Mouse (Mus musculus) heart, postnatal 0 days (tissue): Measurements from ENCODE around the gene Npff. TPM values are rescaled to one million over a fixed set of nuclear protein-coding genes. Genes with fewer than 3 reads are reported as not detected.

Experiments
- ATAC-seq: fragments of 200-750 bp; cut with Nextera tagmentation; 2 replicates; pipeline ENCODE4 v1.8.0; 2017; ENCODE audit warnings: low read depth, moderate number of reproducible peaks, moderate library complexity; ENCODE audit not compliant: insufficient read depth
- DNase-seq: peaks from one replicate; pipeline ENCODE4 v3.0.0-alpha.2; 2016; ENCODE audit warnings: low spot score
- H3K27ac ChIP-seq: fragments of 300-500 bp; sonication (generic); 2 replicates; pipeline ENCODE4 v1.5.1; 2014; ENCODE audit warnings: low read depth, mild to moderate bottlenecking
- H3K27me3 ChIP-seq: fragments of 300-500 bp; sonication (generic); 2 replicates; pipeline ENCODE4 v1.6.1; 2014; ENCODE audit warnings: low read length, mixed read lengths; ENCODE audit not compliant: control insufficient read depth, insufficient read depth
- H3K36me3 ChIP-seq: fragments of 300-500 bp; sonication (generic); replicated peaks from 2 replicates; pipeline ENCODE4 v1.6.1; 2014; ENCODE audit warnings: low read length, mixed read lengths; ENCODE audit not compliant: control insufficient read depth, insufficient read depth
- H3K4me1 ChIP-seq: fragments of 300-500 bp; sonication (generic); 2 replicates; pipeline ENCODE4 v1.6.1; 2014; ENCODE audit warnings: antibody characterized with exemption; ENCODE audit not compliant: control insufficient read depth, insufficient read depth
- H3K4me2 ChIP-seq: fragments of 300-500 bp; sonication (generic); 2 replicates; pipeline ENCODE4 v1.6.1; 2014; ENCODE audit warnings: low read depth, mild to moderate bottlenecking, low read length, moderate library complexity
- H3K4me3 ChIP-seq: fragments of 300-500 bp; sonication (generic); 2 replicates; pipeline ENCODE4 v1.5.1; 2014; ENCODE audit warnings: low read depth, low read length
- H3K9ac ChIP-seq: fragments of 300-500 bp; sonication (generic); replicated peaks from 2 replicates; pipeline ENCODE4 v1.6.1; 2014; ENCODE audit warnings: low read depth, low read length, mixed read lengths
- H3K9me3 ChIP-seq: fragments of 300-500 bp; sonication (generic); replicated peaks from 2 replicates; pipeline ENCODE4 v1.6.1; 2016; ENCODE audit warnings: low read length; ENCODE audit not compliant: control insufficient read depth
- CTCF ChIP-seq: IDR thresholded peaks from 2 replicates; pipeline ENCODE4 v1.5.1; 2016; ENCODE audit warnings: antibody characterized with exemption, control low read depth, low read depth
- EP300 ChIP-seq: IDR thresholded peaks from 2 replicates; pipeline ENCODE4 v1.6.1; 2016; ENCODE audit warnings: antibody characterized with exemption, low read depth
- WGBS: fragments of 180-500 bp; shearing (Covaris S2); extraction: QIAGEN DNeasy Blood & Tissue Kit; methylation state at CpG from one replicate; pipeline ENCODE4 v1.1.7; 2014; 5-methylcytosine and 5-hydroxymethylcytosine counted together
- polyA plus RNA-seq: library from polyadenylated mRNA; unstranded; fragments of >200 nt; fragmentation: Nextera tagmentation; extraction: Ambion mirVana; gene quantifications from 2 replicates; pipeline ENCODE4 v1.2.1, GENCODE M21; 2015
- total RNA-seq: library from RNA; depleted of rRNA; stranded (reverse); fragments of >200 nt; gene quantifications from 2 replicates; pipeline ENCODE4 v1.2.3, GENCODE M21; 2014; ENCODE audit warnings: low replicate concordance

The Npff gene
- total and polyA plus RNA-seq, 2 experiments from 2014 or later: 0.84 to 0.89 TPM

- H3K27ac ChIP-seq: no peak overlapping the region
- H3K9ac ChIP-seq: no peak overlapping the region
- TF ChIP-seq CTCF (peak; percentile 11; the same call in 1 of the 2 replicates), EP300 (no peak)
- no peak for DNase-seq
- H3K4me3 ChIP-seq: no peak overlapping the region
- H3K36me3 ChIP-seq: peaks cover 59% of the 10 kb centered on the region
- H3K9me3 ChIP-seq: no peaks in the 10 kb centered on the region
- no peaks in the 10 kb centered on the region for H3K4me1 ChIP-seq
- H3K27me3 ChIP-seq: no peaks in the 10 kb centered on the region
- no peak for ATAC-seq
- H3K4me2 ChIP-seq: no peak overlapping the region
Measured at GRCm38 (mm10) chr15:102557580-102557979, 32.8 kb upstream of the Npff start.

GRCm38 (mm10) chr15:102555581-102555980 is 30.8 kb upstream of the Npff start:
- Histone ChIP-seq H3K4me3 (no peak overlapping the region), H3K9ac (no peak overlapping the region), H3K9me3 (no peaks in the 10 kb centered on the region), H3K27ac (no peak overlapping the region), H3K4me2 (no peak overlapping the region), H3K4me1 (no peaks in the 10 kb centered on the region), H3K27me3 (no peaks in the 10 kb centered on the region), H3K36me3 (peaks cover 70% of the 10 kb centered on the region)
- ATAC-seq (no peak), DNase-seq (no peak)
- 97% methylated on average over 1 of the region's 1 CpGs for WGBS
- no peak for TF ChIP-seq CTCF
- no peak for TF ChIP-seq EP300

GRCm38 (mm10) chr15:102552599-102552998 is 27.9 kb upstream of the Npff start:
- DNase-seq (no peak), ATAC-seq (no peak)
- Histone ChIP-seq H3K4me3 (no peak overlapping the region), H3K27ac (no peak overlapping the region), H3K9me3 (no peaks in the 10 kb centered on the region), H3K4me1 (no peaks in the 10 kb centered on the region), H3K9ac (no peak overlapping the region), H3K27me3 (no peaks in the 10 kb centered on the region), H3K36me3 (peaks cover 71% of the 10 kb centered on the region), H3K4me2 (no peak overlapping the region)
- 92% methylated on average over 5 of the region's 5 CpGs for WGBS
- no peak for TF ChIP-seq CTCF
- no peak for TF ChIP-seq EP300

GRCm38 (mm10) chr15:102547478-102547877 is 22.7 kb upstream of the Npff start:
- Histone ChIP-seq H3K9me3 (no peaks in the 10 kb centered on the region), H3K4me3 (no peak overlapping the region), H3K27me3 (no peaks in the 10 kb centered on the region), H3K36me3 (peaks cover 64% of the 10 kb centered on the region), H3K4me2 (no peak overlapping the region), H3K9ac (no peak overlapping the region), H3K4me1 (peaks cover 3% of the 10 kb centered on the region; the same call in 1 of the 2 replicates), H3K27ac (peak overlapping the region; percentile 78)
- TF ChIP-seq EP300 (no peak), CTCF (no peak)
- WGBS: 84% methylated on average over 3 of the region's 3 CpGs
- DNase-seq: no peak
- ATAC-seq: peak; percentile 39; the same call in 1 of the 2 replicates

GRCm38 (mm10) chr15:102546677-102547427 is 22.1 kb upstream of the Npff start:
- peak; percentile 89 for DNase-seq
- 61% methylated on average over 3 of the region's 3 CpGs for WGBS
- Histone ChIP-seq H3K9me3 (no peaks in the 10 kb centered on the region), H3K36me3 (peaks cover 64% of the 10 kb centered on the region), H3K4me3 (no peak overlapping the region), H3K4me2 (no peak overlapping the region), H3K4me1 (peaks cover 3% of the 10 kb centered on the region; the same call in 1 of the 2 replicates), H3K9ac (no peak overlapping the region), H3K27ac (peak overlapping the region; percentile 78), H3K27me3 (no peaks in the 10 kb centered on the region)
- no peak for TF ChIP-seq EP300
- TF ChIP-seq CTCF: no peak; the same call in 1 of the 2 replicates
- ATAC-seq: peak; percentile 84
